Mouse (Mus musculus): ENCODE results near the gene 1700122O11Rik. TPM values are rescaled to one million over a fixed set of nuclear protein-coding genes. Genes with fewer than 3 reads are reported as not detected.
A peak's percentile ranks its signal among the peaks of the same experiment; 100 is the strongest.

The 1700122O11Rik gene
- polyA plus RNA-seq, 1 experiment from 2014 or later = not detected

- peaks cover 15% of the 10 kb centered on the region for H3K4me1 ChIP-seq
- no peak overlapping the region for H3K9ac ChIP-seq
- H3K27me3 ChIP-seq = peaks cover 28% of the 10 kb centered on the region
- no peaks in the 10 kb centered on the region for H3K36me3 ChIP-seq (replicated peaks)
- H3K27ac ChIP-seq = no peak overlapping the region
- 35% methylated on average over 4 of the region's 4 CpGs for WGBS
- ATAC-seq (ENCODE audit: low FRiP score) = no peak
- no peak overlapping the region for H3K4me3 ChIP-seq (replicated peaks)
- H3K9me3 ChIP-seq = no peaks in the 10 kb centered on the region
- H3K4me2 ChIP-seq = no peak overlapping the region
Measured at GRCm38 (mm10) chr17:48045631-48046030, 7.5 kb upstream of the 1700122O11Rik start.

- ATAC-seq (ENCODE audit: low FRiP score) = no peak
- Histone ChIP-seq H3K9me3 (no peaks in the 10 kb centered on the region), H3K9ac (no peak overlapping the region), H3K27ac (no peak overlapping the region), H3K4me3 (replicated peaks) (no peak overlapping the region), H3K36me3 (replicated peaks) (no peaks in the 10 kb centered on the region), H3K4me2 (no peak overlapping the region), H3K4me1 (peaks cover 30% of the 10 kb centered on the region), H3K27me3 (peaks cover 31% of the 10 kb centered on the region)
- WGBS = 81% methylated on average over 5 of the region's 5 CpGs
Measured at GRCm38 (mm10) chr17:48043154-48043880, 5.2 kb upstream of the 1700122O11Rik start.

GRCm38 (mm10) chr17:48041351-48042287, 3.5 kb upstream of the 1700122O11Rik start:
- 2% methylated on average over 29 of the region's 29 CpGs for WGBS
- ATAC-seq (ENCODE audit: low FRiP score) = peak; percentile 54; the same call in 1 of the 2 replicates
- peaks cover 30% of the 10 kb centered on the region for H3K4me1 ChIP-seq
- H3K9ac ChIP-seq = peak overlapping the region; percentile 38; the same call in 1 of the 2 replicates
- no peaks in the 10 kb centered on the region for H3K9me3 ChIP-seq
- no peaks in the 10 kb centered on the region for H3K36me3 ChIP-seq (replicated peaks)
- H3K4me2 ChIP-seq = peak overlapping the region; percentile 39
- H3K27ac ChIP-seq = peak overlapping the region; percentile 88
- H3K27me3 ChIP-seq = peaks cover 30% of the 10 kb centered on the region
- H3K4me3 ChIP-seq (replicated peaks) = peak overlapping the region; percentile 23

- WGBS = 12% methylated on average over 14 of the region's 14 CpGs
- ATAC-seq (ENCODE audit: low FRiP score) = peak; percentile 76
- no peak overlapping the region for H3K4me3 ChIP-seq (replicated peaks)
- no peaks in the 10 kb centered on the region for H3K36me3 ChIP-seq (replicated peaks)
- peaks cover 30% of the 10 kb centered on the region for H3K4me1 ChIP-seq
- H3K9me3 ChIP-seq = no peaks in the 10 kb centered on the region
- peak overlapping the region; percentile 1; the same call in 1 of the 2 replicates for H3K27ac ChIP-seq
- peak overlapping the region; percentile 35 for H3K4me2 ChIP-seq
- peaks cover 44% of the 10 kb centered on the region for H3K27me3 ChIP-seq
- no peak overlapping the region for H3K9ac ChIP-seq
Measured at GRCm38 (mm10) chr17:48039232-48039866, 1.3 kb upstream of the 1700122O11Rik start.

GRCm38 (mm10) chr17:48036921-48037320, 1.2 kb downstream of the 1700122O11Rik start:
- no peak overlapping the region for H3K4me2 ChIP-seq
- H3K9ac ChIP-seq = no peak overlapping the region
- no peaks in the 10 kb centered on the region for H3K36me3 ChIP-seq (replicated peaks)
- ATAC-seq (ENCODE audit: low FRiP score) = no peak
- no peak overlapping the region for H3K27ac ChIP-seq
- no peaks in the 10 kb centered on the region for H3K9me3 ChIP-seq
- WGBS = 74% methylated on average over 3 of the region's 3 CpGs
- H3K4me3 ChIP-seq (replicated peaks) = no peak overlapping the region
- peaks cover 24% of the 10 kb centered on the region for H3K4me1 ChIP-seq
- peaks cover 55% of the 10 kb centered on the region for H3K27me3 ChIP-seq

GRCm38 (mm10) chr17:48031521-48032430, 6.3 kb downstream of the 1700122O11Rik start:
- H3K4me2 ChIP-seq = peak overlapping the region; percentile 82
- H3K36me3 ChIP-seq (replicated peaks) = no peaks in the 10 kb centered on the region
- peak overlapping the region; percentile 40 for H3K4me3 ChIP-seq (replicated peaks)
- peaks cover 72% of the 10 kb centered on the region for H3K27me3 ChIP-seq
- peak overlapping the region; percentile 73 for H3K27ac ChIP-seq
- peak; percentile 61 for ATAC-seq (ENCODE audit: low FRiP score)
- 0 out of 2 replicates have a peak, but pooled peaks cover 3% of the 10 kb centered on the region for H3K9me3 ChIP-seq
- peak overlapping the region; percentile 57 for H3K9ac ChIP-seq
- H3K4me1 ChIP-seq = peaks cover 33% of the 10 kb centered on the region
- 4% methylated on average over 42 of the region's 42 CpGs for WGBS

- Histone ChIP-seq H3K9me3 (0 out of 2 replicates have a peak, but pooled peaks cover 3% of the 10 kb centered on the region), H3K4me3 (replicated peaks) (no peak overlapping the region), H3K27ac (peak overlapping the region; percentile 76), H3K9ac (no peak overlapping the region), H3K27me3 (peaks cover 63% of the 10 kb centered on the region), H3K4me1 (peaks cover 34% of the 10 kb centered on the region), H3K36me3 (replicated peaks) (no peaks in the 10 kb centered on the region), H3K4me2 (peak overlapping the region; percentile 10; the same call in 1 of the 2 replicates)
- 9% methylated on average over 12 of the region's 12 CpGs for WGBS
- peak; percentile 65; the same call in 1 of the 2 replicates for ATAC-seq (ENCODE audit: low FRiP score)
Measured at GRCm38 (mm10) chr17:48029241-48029640, 8.9 kb downstream of the 1700122O11Rik start.

- no peak overlapping the region for H3K4me3 ChIP-seq (replicated peaks)
- H3K36me3 ChIP-seq (replicated peaks) = no peaks in the 10 kb centered on the region
- peaks cover 44% of the 10 kb centered on the region for H3K4me1 ChIP-seq
- 0 out of 2 replicates have a peak, but pooled peaks cover 3% of the 10 kb centered on the region for H3K9me3 ChIP-seq
- no peak overlapping the region for H3K27ac ChIP-seq
- 80% methylated on average over 5 of the region's 5 CpGs for WGBS
- peaks cover 63% of the 10 kb centered on the region for H3K27me3 ChIP-seq
- no peak overlapping the region for H3K4me2 ChIP-seq
- no peak overlapping the region for H3K9ac ChIP-seq
- no peak for ATAC-seq (ENCODE audit: low FRiP score)
Measured at GRCm38 (mm10) chr17:48028250-48028649, 9.8 kb downstream of the 1700122O11Rik start.

- Histone ChIP-seq H3K4me1 (peaks cover 50% of the 10 kb centered on the region), H3K27ac (no peak overlapping the region), H3K4me2 (no peak overlapping the region), H3K27me3 (peaks cover 63% of the 10 kb centered on the region), H3K9me3 (0 out of 2 replicates have a peak, but pooled peaks cover 3% of the 10 kb centered on the region), H3K9ac (no peak overlapping the region), H3K36me3 (replicated peaks) (no peaks in the 10 kb centered on the region), H3K4me3 (replicated peaks) (no peak overlapping the region)
- WGBS = 73% methylated on average over 6 of the region's 6 CpGs
- no peak for ATAC-seq (ENCODE audit: low FRiP score)
Measured at GRCm38 (mm10) chr17:48027677-48028076, 10.4 kb downstream of the 1700122O11Rik start.

- no peak for ATAC-seq (ENCODE audit: low FRiP score)
- Histone ChIP-seq H3K27me3 (peaks cover 61% of the 10 kb centered on the region), H3K9ac (no peak overlapping the region), H3K4me3 (replicated peaks) (no peak overlapping the region), H3K9me3 (0 out of 2 replicates have a peak, but pooled peaks cover 3% of the 10 kb centered on the region), H3K4me2 (no peak overlapping the region), H3K36me3 (replicated peaks) (no peaks in the 10 kb centered on the region), H3K27ac (no peak overlapping the region), H3K4me1 (peaks cover 51% of the 10 kb centered on the region)
- whole genome bisulfite sequencing = 87% methylated on average over 5 of the region's 5 CpGs
Measured at GRCm38 (mm10) chr17:48027019-48027418, 11.1 kb downstream of the 1700122O11Rik start.

- H3K9ac ChIP-seq = no peak overlapping the region
- WGBS = 90% methylated on average over 8 of the region's 8 CpGs
- H3K9me3 ChIP-seq = 0 out of 2 replicates have a peak, but pooled peaks cover 3% of the 10 kb centered on the region
- peaks cover 25% of the 10 kb centered on the region for H3K4me1 ChIP-seq
- H3K4me3 ChIP-seq (replicated peaks) = no peak overlapping the region
- no peak for ATAC-seq (ENCODE audit: low FRiP score)
- no peaks in the 10 kb centered on the region for H3K36me3 ChIP-seq (replicated peaks)
- no peak overlapping the region for H3K4me2 ChIP-seq
- H3K27me3 ChIP-seq = peaks cover 51% of the 10 kb centered on the region
- no peak overlapping the region for H3K27ac ChIP-seq
Measured at GRCm38 (mm10) chr17:48024045-48024444, 14.0 kb downstream of the 1700122O11Rik start.
